Mouse (Mus musculus) midbrain, postnatal 0 days (tissue): ENCODE measurements around the gene Slc6a9. TPM values are rescaled to one million over a fixed set of nuclear protein-coding genes. Genes with fewer than 3 reads are reported as not detected.

Experiments
- ATAC-seq: fragments of 200-750 bp; cut with Nextera tagmentation; 2 replicates; pipeline ENCODE4 v1.8.0; 2017; ENCODE audit warnings: moderate number of reproducible peaks, mild to moderate bottlenecking, moderate TSS enrichment, moderate library complexity; ENCODE audit not compliant: low FRiP score
- DNase-seq: peaks from one replicate; pipeline ENCODE4 v3.0.0-alpha.2; 2015; ENCODE audit warnings: low spot score
- H3K27ac ChIP-seq: fragments of 300-500 bp; sonication (generic); 2 replicates; pipeline ENCODE4 v1.5.1; 2014; ENCODE audit warnings: low read depth, mild to moderate bottlenecking, low read length, mixed read lengths
- H3K27me3 ChIP-seq: fragments of 300-500 bp; sonication (generic); 2 replicates; pipeline ENCODE4 v1.6.1; 2014; ENCODE audit warnings: low read length, control low read depth, mixed read lengths; ENCODE audit not compliant: insufficient read depth
- H3K36me3 ChIP-seq: fragments of 300-500 bp; sonication (generic); 2 replicates; pipeline ENCODE4 v1.6.1; 2014; ENCODE audit warnings: low read length, control low read depth, mixed read lengths; ENCODE audit not compliant: insufficient read depth
- H3K4me1 ChIP-seq: fragments of 300-500 bp; sonication (generic); 2 replicates; pipeline ENCODE4 v1.6.1; 2014; ENCODE audit warnings: mild to moderate bottlenecking, control low read depth, antibody characterized with exemption, low read length, mixed read lengths; ENCODE audit not compliant: insufficient read depth
- H3K4me2 ChIP-seq: fragments of 300-500 bp; sonication (generic); 2 replicates; pipeline ENCODE4 v1.6.1; 2014; ENCODE audit warnings: low read depth, mild to moderate bottlenecking, low read length, mixed read lengths; ENCODE audit not compliant: poor library complexity, severe bottlenecking
- H3K4me3 ChIP-seq: fragments of 300-500 bp; sonication (generic); 2 replicates; pipeline ENCODE4 v1.5.1; 2014; ENCODE audit warnings: low read depth, mild to moderate bottlenecking, low read length, moderate library complexity
- H3K9ac ChIP-seq: fragments of 300-500 bp; sonication (generic); replicated peaks from 2 replicates; pipeline ENCODE4 v1.6.1; 2014; ENCODE audit warnings: mild to moderate bottlenecking, low read length, moderate library complexity, mixed read lengths; ENCODE audit not compliant: poor library complexity, severe bottlenecking
- H3K9me3 ChIP-seq: fragments of 300-500 bp; sonication (generic); 2 replicates; pipeline ENCODE4 v1.6.1; 2016; ENCODE audit warnings: low read length, control low read depth
- CTCF ChIP-seq: IDR thresholded peaks from 2 replicates; pipeline ENCODE4 v1.5.1; 2016; ENCODE audit warnings: antibody characterized with exemption, mild to moderate bottlenecking
- WGBS: fragments of 180-500 bp; shearing (Covaris S2); extraction: QIAGEN DNeasy Blood & Tissue Kit; methylation state at CpG from one replicate; pipeline ENCODE4 v1.1.7; 2014; 5-methylcytosine and 5-hydroxymethylcytosine counted together
- polyA plus RNA-seq: library from polyadenylated mRNA; unstranded; fragments of >200 nt; fragmentation: Nextera tagmentation; extraction: Ambion mirVana; gene quantifications from 2 replicates; pipeline ENCODE4 v1.2.1, GENCODE M21; 2015
- total RNA-seq: library from RNA; depleted of rRNA; stranded (reverse); fragments of >200 nt; gene quantifications from 2 replicates; pipeline ENCODE4 v1.2.3, GENCODE M21; 2014

The Slc6a9 gene
- total and polyA plus RNA-seq, 2 experiments from 2014 or later, result 58.7 to 105 TPM

- peak; percentile 91 for DNase-seq
- peak overlapping the region; percentile 86 for H3K4me3 ChIP-seq
- H3K4me2 ChIP-seq, result peak overlapping the region; percentile 77
- H3K9me3 ChIP-seq, result no peaks in the 10 kb centered on the region
- H3K27ac ChIP-seq, result peak overlapping the region; percentile 96
- no peak for TF ChIP-seq CTCF
- H3K36me3 ChIP-seq, result no peaks in the 10 kb centered on the region
- ATAC-seq, result peak; percentile 86
- H3K27me3 ChIP-seq, result no peaks in the 10 kb centered on the region
- under 1% methylated on average over 46 of the region's 48 CpGs for WGBS
- H3K4me1 ChIP-seq, result no peaks in the 10 kb centered on the region
- peak overlapping the region; percentile 99 for H3K9ac ChIP-seq
Observed at GRCm38 (mm10) chr4:117836204-117836767, 2.0 kb downstream of the Slc6a9 start.

DNA sequence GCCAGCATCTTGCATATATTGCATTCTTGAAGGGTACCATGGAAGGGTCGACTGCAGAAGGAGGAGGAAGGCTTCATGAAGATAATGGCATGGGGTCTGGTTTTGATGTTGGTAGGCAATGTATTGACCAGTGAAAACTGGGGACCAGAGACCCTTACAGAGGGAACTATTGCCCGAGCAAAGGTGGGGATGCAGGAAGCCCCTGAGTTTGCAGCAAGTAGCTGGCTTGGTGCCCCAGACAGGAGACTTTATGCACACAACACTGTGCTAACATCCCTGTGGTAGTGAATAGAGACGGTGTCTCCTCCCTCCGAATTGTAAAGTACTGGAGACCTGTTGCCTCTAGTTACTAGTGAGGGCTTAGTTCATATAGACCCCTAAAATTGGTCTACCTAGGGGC lies 3.0 kb downstream of the Slc6a9 start:
- Histone ChIP-seq H3K9me3 (no peaks in the 10 kb centered on the region), H3K4me3 (no peak overlapping the region), H3K27ac (no peak overlapping the region), H3K9ac (no peak overlapping the region), H3K27me3 (no peaks in the 10 kb centered on the region), H3K4me2 (0 out of 2 replicates have a peak overlapping the region, but pooled peaks have one; percentile 77), H3K36me3 (no peaks in the 10 kb centered on the region), H3K4me1 (no peaks in the 10 kb centered on the region)
- ATAC-seq (no peak), DNase-seq (no peak)
- TF ChIP-seq CTCF, result no peak
- 66% methylated on average over 4 of the region's 4 CpGs for WGBS

DNA sequence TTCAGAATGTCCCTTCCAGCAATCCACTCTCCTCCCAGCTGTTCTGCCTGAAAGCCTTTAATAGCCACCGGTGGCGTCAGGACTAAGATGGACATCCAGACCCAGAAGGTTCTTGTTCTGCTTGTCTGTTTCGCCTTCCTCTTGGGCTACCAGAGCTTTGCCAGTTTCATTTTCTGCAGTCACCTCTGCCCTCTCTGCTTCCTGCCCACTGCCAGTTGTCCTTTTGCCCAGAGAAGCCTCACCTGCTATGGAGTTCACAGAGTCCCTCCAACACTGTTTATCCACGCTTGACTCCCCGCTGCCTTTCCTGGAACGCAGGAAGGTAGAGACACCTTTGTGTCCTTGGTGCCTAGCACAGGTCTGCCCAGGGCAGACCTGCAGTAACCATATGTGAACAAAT lies 5.1 kb downstream of the Slc6a9 start:
- ATAC-seq (no peak), DNase-seq (no peak)
- H3K4me1 ChIP-seq, result no peaks in the 10 kb centered on the region
- H3K4me3 ChIP-seq, result no peak overlapping the region
- no peak for TF ChIP-seq CTCF
- peaks cover 7% of the 10 kb centered on the region; the same call in 1 of the 2 replicates for H3K36me3 ChIP-seq
- no peaks in the 10 kb centered on the region for H3K9me3 ChIP-seq
- 86% methylated on average over 6 of the region's 6 CpGs for WGBS
- no peaks in the 10 kb centered on the region for H3K27me3 ChIP-seq
- H3K27ac ChIP-seq, result no peak overlapping the region
- no peak overlapping the region for H3K9ac ChIP-seq
- no peak overlapping the region for H3K4me2 ChIP-seq

DNA sequence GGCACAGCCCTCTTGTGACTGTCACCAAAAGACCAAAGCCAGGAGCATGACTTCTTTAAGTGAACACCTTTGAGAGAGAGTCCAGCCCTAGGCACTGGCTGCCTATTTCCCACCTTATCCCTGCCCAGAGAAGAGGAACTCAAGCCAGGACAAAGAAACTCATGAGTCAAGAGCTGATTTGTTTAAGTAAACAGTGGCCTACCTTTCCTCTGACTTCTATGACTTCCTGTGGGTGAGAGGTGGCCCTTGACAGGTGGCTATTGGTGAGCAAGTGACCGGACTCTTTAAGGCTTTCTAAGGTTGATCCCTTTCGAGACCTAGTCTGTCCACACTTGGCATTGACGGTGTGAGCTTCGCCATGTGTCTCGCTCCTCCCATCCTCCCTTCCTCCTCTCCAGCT lies 6.5 kb downstream of the Slc6a9 start:
- DNase-seq, result no peak
- H3K27me3 ChIP-seq, result no peaks in the 10 kb centered on the region
- H3K4me2 ChIP-seq, result no peak overlapping the region
- H3K9me3 ChIP-seq, result no peaks in the 10 kb centered on the region
- TF ChIP-seq CTCF, result no peak
- 93% methylated on average over 5 of the region's 5 CpGs for WGBS
- no peak overlapping the region for H3K4me3 ChIP-seq
- no peak overlapping the region for H3K27ac ChIP-seq
- H3K4me1 ChIP-seq, result no peaks in the 10 kb centered on the region
- H3K36me3 ChIP-seq, result peaks cover 7% of the 10 kb centered on the region; the same call in 1 of the 2 replicates
- H3K9ac ChIP-seq, result no peak overlapping the region
- no peak for ATAC-seq

- WGBS, result 84% methylated on average over 3 of the region's 3 CpGs
- DNase-seq (no peak), ATAC-seq (no peak)
- Histone ChIP-seq H3K9me3 (no peaks in the 10 kb centered on the region), H3K4me1 (no peaks in the 10 kb centered on the region), H3K4me2 (no peak overlapping the region), H3K27me3 (no peaks in the 10 kb centered on the region), H3K27ac (no peak overlapping the region), H3K9ac (no peak overlapping the region), H3K36me3 (peaks cover 7% of the 10 kb centered on the region; the same call in 1 of the 2 replicates), H3K4me3 (no peak overlapping the region)
- TF ChIP-seq CTCF, result no peak
Observed at GRCm38 (mm10) chr4:117841566-117841965, 7.3 kb downstream of the Slc6a9 start.

GRCm38 (mm10) chr4:117843101-117843500 lies 8.8 kb downstream of the Slc6a9 start:
- no peak overlapping the region for H3K9ac ChIP-seq
- no peak for TF ChIP-seq CTCF
- peaks cover 7% of the 10 kb centered on the region; the same call in 1 of the 2 replicates for H3K36me3 ChIP-seq
- H3K4me2 ChIP-seq, result no peak overlapping the region
- WGBS, result 86% methylated on average over 5 of the region's 5 CpGs
- DNase-seq (no peak), ATAC-seq (no peak)
- no peak overlapping the region for H3K4me3 ChIP-seq
- no peak overlapping the region for H3K27ac ChIP-seq
- H3K9me3 ChIP-seq, result no peaks in the 10 kb centered on the region
- no peaks in the 10 kb centered on the region for H3K4me1 ChIP-seq
- no peaks in the 10 kb centered on the region for H3K27me3 ChIP-seq
